Mouse (Mus musculus): ENCODE results near the gene Asb10. TPM values are rescaled to one million over a fixed set of nuclear protein-coding genes. Genes with fewer than 3 reads are reported as not detected.

Asb10 gene
- polyA plus RNA-seq, 1 experiment: not detected

DNA sequence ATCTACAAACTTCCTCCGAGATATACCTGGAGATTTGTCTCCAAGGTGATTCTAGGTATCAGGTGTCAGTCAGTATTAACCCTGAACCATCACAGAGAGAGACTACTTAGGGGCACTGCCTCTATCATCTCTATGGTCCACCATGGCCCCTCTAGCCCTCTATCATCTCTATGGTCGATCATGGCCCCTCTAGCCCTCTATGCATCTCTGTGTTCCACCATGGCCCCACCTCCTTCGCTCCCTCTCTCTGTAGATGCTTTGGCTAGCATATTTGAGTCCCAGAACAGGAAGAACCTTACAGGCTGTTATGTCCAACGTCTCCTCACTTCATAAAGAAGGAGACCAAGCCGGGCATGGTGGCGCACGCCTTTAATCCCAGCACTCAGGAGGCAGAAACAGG, 1.9 kb upstream of the Asb10 start:
- H3K27ac ChIP-seq (ENCODE audit: control insufficient read depth, insufficient read depth, low read depth, low read length, poor library complexity): no peak overlapping the region
- no peak overlapping the region for H3K4me3 ChIP-seq (replicated peaks; ENCODE audit: control insufficient read depth, low read depth, low read length)
- WGBS: 69% methylated on average over 7 of the region's 7 CpGs
- no peak for TF ChIP-seq POLR2A (IDR thresholded peaks at IDR 0.05; ENCODE audit: borderline replicate concordance, control insufficient read depth, low read depth, low read length)
- no peak for TF ChIP-seq CTCF (IDR thresholded peaks at IDR 0.05; ENCODE audit: control insufficient read depth, insufficient read depth, low read length)
- H3K4me1 ChIP-seq (ENCODE audit: control insufficient read depth, insufficient read depth, low read length): no peaks in the 10 kb centered on the region

DNA sequence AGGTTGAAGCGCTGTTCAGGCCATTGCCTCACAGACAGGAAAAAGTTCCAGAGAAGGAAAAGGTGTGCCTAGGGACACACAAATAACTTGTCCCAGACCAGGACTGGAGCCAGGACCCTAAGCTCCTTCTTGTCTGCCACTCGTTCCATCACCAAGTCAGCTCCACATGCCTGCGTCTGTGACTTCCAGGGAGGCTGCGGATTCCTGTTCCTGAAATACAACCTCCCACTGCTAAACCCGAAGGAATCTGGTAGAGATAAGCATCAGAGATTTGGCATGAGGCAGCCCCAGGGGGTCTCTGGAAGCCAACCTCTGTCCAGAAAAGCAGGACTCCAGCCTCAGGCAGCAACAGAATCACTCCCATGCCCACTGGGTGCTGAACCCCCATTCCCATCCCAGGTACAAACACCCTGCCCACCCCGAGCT, 379 bp upstream of the Asb10 start:
- WGBS: 22% methylated on average over 6 of the region's 6 CpGs
- Histone ChIP-seq H3K4me3 (replicated peaks; ENCODE audit: control insufficient read depth, low read depth, low read length) (no peak overlapping the region), H3K27ac (ENCODE audit: control insufficient read depth, insufficient read depth, low read depth, low read length, poor library complexity) (no peak overlapping the region), H3K4me1 (ENCODE audit: control insufficient read depth, insufficient read depth, low read length) (no peaks in the 10 kb centered on the region)
- TF ChIP-seq CTCF (IDR thresholded peaks at IDR 0.05; ENCODE audit: control insufficient read depth, insufficient read depth, low read length) (no peak), POLR2A (IDR thresholded peaks at IDR 0.05; ENCODE audit: borderline replicate concordance, control insufficient read depth, low read depth, low read length) (no peak)

DNA sequence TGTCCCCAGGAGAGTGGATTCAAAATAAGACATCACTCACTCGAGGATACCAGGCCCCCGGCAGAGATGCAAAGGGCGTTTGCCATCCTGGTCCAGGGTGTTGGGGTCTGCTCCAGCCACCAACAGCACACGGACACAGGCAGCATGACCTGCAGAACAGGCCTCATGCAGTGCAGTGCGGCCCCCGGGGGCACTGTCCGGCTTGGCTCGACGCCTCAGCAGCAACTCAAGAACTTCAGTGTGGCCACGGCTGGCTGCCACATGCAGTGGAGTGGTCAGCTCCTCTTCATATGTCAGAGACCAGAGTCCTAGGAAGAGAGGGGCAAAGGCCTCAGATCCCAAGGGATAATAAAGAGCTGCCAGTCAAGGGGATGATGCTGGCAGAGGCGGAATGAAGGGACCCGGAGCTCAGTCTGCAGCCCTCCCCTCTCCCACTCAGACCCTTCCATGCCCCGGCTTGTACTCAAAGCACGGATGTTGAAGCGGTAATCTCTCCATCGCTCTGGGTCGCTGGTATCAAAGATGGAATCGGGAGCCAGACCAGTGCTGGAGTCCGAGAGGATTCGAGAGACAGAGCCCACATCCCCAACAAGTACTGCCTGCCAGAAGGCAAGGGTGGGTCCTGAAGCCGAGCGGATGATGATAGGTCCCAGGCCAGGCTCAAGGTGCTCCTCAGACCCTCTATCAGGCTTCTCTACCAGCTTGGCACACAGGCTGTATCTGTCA, 1.0 kb downstream of the Asb10 start:
- WGBS: 82% methylated on average over 22 of the region's 22 CpGs
- no peaks in the 10 kb centered on the region for H3K4me1 ChIP-seq (ENCODE audit: control insufficient read depth, insufficient read depth, low read length)
- H3K4me3 ChIP-seq (replicated peaks; ENCODE audit: control insufficient read depth, low read depth, low read length): no peak overlapping the region
- no peak overlapping the region for H3K27ac ChIP-seq (ENCODE audit: control insufficient read depth, insufficient read depth, low read depth, low read length, poor library complexity)
- TF ChIP-seq POLR2A (IDR thresholded peaks at IDR 0.05; ENCODE audit: borderline replicate concordance, control insufficient read depth, low read depth, low read length) (no peak), CTCF (IDR thresholded peaks at IDR 0.05; ENCODE audit: control insufficient read depth, insufficient read depth, low read length) (no peak)

DNA sequence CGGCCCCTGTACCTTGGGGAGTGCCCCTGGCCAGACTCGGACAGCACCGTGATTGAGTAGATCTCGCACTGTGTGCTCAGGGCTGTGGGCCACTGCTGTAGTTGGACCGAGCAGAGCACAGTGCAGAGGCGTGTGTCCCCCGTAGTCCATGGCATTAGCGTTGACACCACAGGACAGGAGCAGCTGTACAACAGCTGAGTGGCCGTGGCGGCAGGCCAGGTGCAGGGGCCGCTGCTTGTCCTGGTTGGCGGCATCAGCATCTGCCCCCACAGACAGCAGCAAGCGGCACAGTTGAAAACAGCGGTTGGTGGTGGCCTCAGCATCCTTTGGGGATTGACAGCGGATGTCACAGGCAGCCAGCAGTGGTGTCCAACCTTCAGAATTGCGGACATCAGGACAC, 3.2 kb downstream of the Asb10 start:
- Histone ChIP-seq H3K27ac (ENCODE audit: control insufficient read depth, insufficient read depth, low read depth, low read length, poor library complexity) (no peak overlapping the region), H3K4me1 (ENCODE audit: control insufficient read depth, insufficient read depth, low read length) (no peaks in the 10 kb centered on the region), H3K4me3 (replicated peaks; ENCODE audit: control insufficient read depth, low read depth, low read length) (no peak overlapping the region)
- 68% methylated on average over 16 of the region's 16 CpGs for WGBS
- no peak for TF ChIP-seq CTCF (IDR thresholded peaks at IDR 0.05; ENCODE audit: control insufficient read depth, insufficient read depth, low read length)
- no peak for TF ChIP-seq POLR2A (IDR thresholded peaks at IDR 0.05; ENCODE audit: borderline replicate concordance, control insufficient read depth, low read depth, low read length)

DNA sequence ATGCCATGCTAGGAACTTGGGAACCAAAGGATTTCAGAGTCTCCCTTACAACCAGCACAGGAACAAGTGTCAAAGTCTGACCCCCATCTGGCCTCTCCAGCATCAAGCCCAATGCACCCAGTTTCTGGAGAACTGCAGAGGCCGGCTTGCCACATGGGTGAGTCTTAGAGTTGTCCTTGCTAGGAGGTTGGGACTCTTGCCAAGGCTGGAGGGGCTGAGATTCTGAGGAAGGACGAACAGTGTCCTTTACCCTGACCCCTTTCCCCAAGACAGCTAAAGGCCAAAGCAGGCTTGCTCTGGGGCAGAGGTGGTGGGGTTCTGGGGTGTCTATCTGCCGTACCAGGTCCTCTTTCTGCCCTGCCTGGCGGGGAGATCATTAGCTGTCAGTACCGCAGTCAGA, 4.3 kb downstream of the Asb10 start:
- Histone ChIP-seq H3K4me1 (ENCODE audit: control insufficient read depth, insufficient read depth, low read length) (no peaks in the 10 kb centered on the region), H3K4me3 (replicated peaks; ENCODE audit: control insufficient read depth, low read depth, low read length) (no peak overlapping the region), H3K27ac (ENCODE audit: control insufficient read depth, insufficient read depth, low read depth, low read length, poor library complexity) (no peak overlapping the region)
- TF ChIP-seq POLR2A (IDR thresholded peaks at IDR 0.05; ENCODE audit: borderline replicate concordance, control insufficient read depth, low read depth, low read length): no peak
- WGBS: 77% methylated on average over 5 of the region's 5 CpGs

DNA sequence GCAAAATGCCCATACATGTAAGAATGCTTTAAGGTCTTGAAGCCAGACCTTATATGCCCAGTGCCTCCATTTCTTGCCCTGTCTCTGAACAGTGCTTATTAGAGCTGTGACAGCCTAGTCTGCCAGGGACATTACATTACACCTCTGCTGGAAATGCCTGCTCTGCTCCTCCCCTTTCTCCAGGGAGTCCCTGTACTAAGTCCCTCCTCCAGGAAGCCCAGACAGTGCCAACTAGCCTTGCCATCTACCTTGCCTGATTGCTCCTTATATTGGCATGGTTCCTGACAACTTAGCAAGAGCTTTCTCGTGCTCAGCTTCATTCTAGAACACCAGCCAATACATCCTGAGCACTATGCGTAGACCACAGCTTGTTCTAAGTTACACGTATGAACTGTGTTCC, 5.0 kb downstream of the Asb10 start:
- WGBS: 67% methylated on average over 3 of the region's 3 CpGs
- Histone ChIP-seq H3K4me1 (ENCODE audit: control insufficient read depth, insufficient read depth, low read length) (no peaks in the 10 kb centered on the region), H3K4me3 (replicated peaks; ENCODE audit: control insufficient read depth, low read depth, low read length) (no peak overlapping the region), H3K27ac (ENCODE audit: control insufficient read depth, insufficient read depth, low read depth, low read length, poor library complexity) (no peak overlapping the region)
- TF ChIP-seq POLR2A (IDR thresholded peaks at IDR 0.05; ENCODE audit: borderline replicate concordance, control insufficient read depth, low read depth, low read length): no peak
- no peak for TF ChIP-seq CTCF (IDR thresholded peaks at IDR 0.05; ENCODE audit: control insufficient read depth, insufficient read depth, low read length)

DNA sequence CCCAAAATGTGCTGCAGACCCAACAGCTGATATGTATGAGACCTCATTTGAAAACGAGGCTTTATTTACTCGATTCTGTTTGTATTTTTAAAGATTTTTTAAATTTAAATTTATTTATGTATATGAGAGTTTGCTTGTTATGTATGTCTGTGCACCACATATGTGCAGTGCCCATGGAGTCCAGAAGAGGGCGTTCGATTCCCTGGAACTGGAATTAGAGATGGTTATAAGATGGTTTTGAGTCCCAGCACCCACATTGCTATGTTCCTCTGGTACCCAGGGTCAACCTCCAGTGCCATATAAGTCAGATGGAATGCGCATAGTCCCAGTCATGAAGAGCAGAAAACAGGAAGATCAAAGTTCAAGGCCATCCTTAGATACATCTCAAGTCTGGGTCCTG, 6.5 kb downstream of the Asb10 start:
- no peak overlapping the region for H3K27ac ChIP-seq (ENCODE audit: control insufficient read depth, insufficient read depth, low read depth, low read length, poor library complexity)
- H3K4me3 ChIP-seq (replicated peaks; ENCODE audit: control insufficient read depth, low read depth, low read length): no peak overlapping the region
- no peaks in the 10 kb centered on the region for H3K4me1 ChIP-seq (ENCODE audit: control insufficient read depth, insufficient read depth, low read length)
- no peak for TF ChIP-seq CTCF (IDR thresholded peaks at IDR 0.05; ENCODE audit: control insufficient read depth, insufficient read depth, low read length)
- TF ChIP-seq POLR2A (IDR thresholded peaks at IDR 0.05; ENCODE audit: borderline replicate concordance, control insufficient read depth, low read depth, low read length): no peak
- WGBS: 45% methylated on average over 5 of the region's 5 CpGs

DNA sequence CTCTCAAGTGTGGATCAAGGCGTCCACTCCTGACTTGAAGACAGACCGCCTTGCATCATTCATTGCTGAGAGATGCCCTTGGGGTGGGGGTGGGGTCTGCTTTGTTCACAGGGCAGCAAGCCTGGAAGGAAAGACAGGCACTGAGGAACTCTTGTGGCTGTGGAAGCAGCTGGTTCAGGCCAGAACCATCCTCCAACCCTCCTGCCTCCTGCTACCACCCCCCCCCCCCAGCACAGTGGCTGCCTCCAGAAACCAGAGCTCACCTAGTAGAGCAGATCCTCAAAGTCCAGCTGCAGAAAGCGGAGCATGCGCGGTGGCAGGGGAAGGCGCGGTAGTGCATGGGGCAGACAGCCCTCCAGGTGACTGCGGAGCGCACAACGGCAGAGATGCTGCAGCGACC, 7.4 kb downstream of the Asb10 start:
- Histone ChIP-seq H3K4me1 (ENCODE audit: control insufficient read depth, insufficient read depth, low read length) (no peaks in the 10 kb centered on the region), H3K4me3 (replicated peaks; ENCODE audit: control insufficient read depth, low read depth, low read length) (no peak overlapping the region), H3K27ac (ENCODE audit: control insufficient read depth, insufficient read depth, low read depth, low read length, poor library complexity) (no peak overlapping the region)
- 77% methylated on average over 11 of the region's 11 CpGs for WGBS
- no peak for TF ChIP-seq CTCF (IDR thresholded peaks at IDR 0.05; ENCODE audit: control insufficient read depth, insufficient read depth, low read length)
- no peak for TF ChIP-seq POLR2A (IDR thresholded peaks at IDR 0.05; ENCODE audit: borderline replicate concordance, control insufficient read depth, low read depth, low read length)
